Mouse (Mus musculus) heart, embryonic 16.5 days (tissue): ENCODE data around the gene Calcrl. TPM values are rescaled to one million over a fixed set of nuclear protein-coding genes. Genes with fewer than 3 reads are reported as not detected.

Source experiments
- ATAC-seq: fragments of 200-750 bp; cut with Nextera tagmentation; replicated peaks from 2 replicates; pipeline ENCODE4 v1.8.0; 2017; ENCODE audit warnings: moderate number of reproducible peaks; ENCODE audit not compliant: insufficient read depth, low FRiP score; ENCODE audit errors: extremely low read depth
- H3K27ac ChIP-seq: fragments of 300-500 bp; sonication (generic); 2 replicates; pipeline ENCODE4 v1.5.1; 2014; ENCODE audit warnings: mild to moderate bottlenecking, low read length, control low read depth, moderate library complexity
- H3K27me3 ChIP-seq: fragments of 300-500 bp; sonication (generic); 2 replicates; pipeline ENCODE4 v1.6.1; 2014; ENCODE audit warnings: low read length, mixed read lengths; ENCODE audit not compliant: control insufficient read depth, insufficient read depth
- H3K36me3 ChIP-seq: fragments of 300-500 bp; sonication (generic); 2 replicates; pipeline ENCODE4 v1.6.1; 2014; ENCODE audit not compliant: control insufficient read depth, insufficient read depth
- H3K4me1 ChIP-seq: fragments of 300-500 bp; sonication (generic); 2 replicates; pipeline ENCODE4 v1.6.1; 2014; ENCODE audit warnings: low read length, mixed read lengths; ENCODE audit not compliant: control insufficient read depth, insufficient read depth
- H3K4me2 ChIP-seq: fragments of 300-500 bp; sonication (generic); 2 replicates; pipeline ENCODE4 v1.6.1; 2014; ENCODE audit warnings: low read depth, mild to moderate bottlenecking, control low read depth, low read length
- H3K4me3 ChIP-seq: fragments of 300-500 bp; sonication (generic); 2 replicates; pipeline ENCODE4 v1.5.1; 2014; ENCODE audit warnings: mild to moderate bottlenecking, control low read depth, low read length
- H3K9ac ChIP-seq: fragments of 300-500 bp; sonication (generic); 2 replicates; pipeline ENCODE4 v1.6.1; 2014; ENCODE audit warnings: low read length, control low read depth
- H3K9me3 ChIP-seq: fragments of 300-500 bp; sonication (generic); replicated peaks from 2 replicates; pipeline ENCODE4 v1.6.1; 2016; ENCODE audit warnings: low read length; ENCODE audit not compliant: control insufficient read depth
- WGBS: fragments of 180-500 bp; shearing (Covaris S2); extraction: QIAGEN DNeasy Blood & Tissue Kit; methylation state at CpG from one replicate; pipeline ENCODE4 v1.1.7; 2014; 5-methylcytosine and 5-hydroxymethylcytosine counted together
- polyA plus RNA-seq: library from polyadenylated mRNA; unstranded; fragments of >200 nt; fragmentation: Nextera tagmentation; extraction: Ambion mirVana; gene quantifications from 2 replicates; pipeline ENCODE4 v1.2.1, GENCODE M21; 2015

The Calcrl gene
- polyA plus RNA-seq, 1 experiment from 2014 or later: 37.5 TPM

DNA sequence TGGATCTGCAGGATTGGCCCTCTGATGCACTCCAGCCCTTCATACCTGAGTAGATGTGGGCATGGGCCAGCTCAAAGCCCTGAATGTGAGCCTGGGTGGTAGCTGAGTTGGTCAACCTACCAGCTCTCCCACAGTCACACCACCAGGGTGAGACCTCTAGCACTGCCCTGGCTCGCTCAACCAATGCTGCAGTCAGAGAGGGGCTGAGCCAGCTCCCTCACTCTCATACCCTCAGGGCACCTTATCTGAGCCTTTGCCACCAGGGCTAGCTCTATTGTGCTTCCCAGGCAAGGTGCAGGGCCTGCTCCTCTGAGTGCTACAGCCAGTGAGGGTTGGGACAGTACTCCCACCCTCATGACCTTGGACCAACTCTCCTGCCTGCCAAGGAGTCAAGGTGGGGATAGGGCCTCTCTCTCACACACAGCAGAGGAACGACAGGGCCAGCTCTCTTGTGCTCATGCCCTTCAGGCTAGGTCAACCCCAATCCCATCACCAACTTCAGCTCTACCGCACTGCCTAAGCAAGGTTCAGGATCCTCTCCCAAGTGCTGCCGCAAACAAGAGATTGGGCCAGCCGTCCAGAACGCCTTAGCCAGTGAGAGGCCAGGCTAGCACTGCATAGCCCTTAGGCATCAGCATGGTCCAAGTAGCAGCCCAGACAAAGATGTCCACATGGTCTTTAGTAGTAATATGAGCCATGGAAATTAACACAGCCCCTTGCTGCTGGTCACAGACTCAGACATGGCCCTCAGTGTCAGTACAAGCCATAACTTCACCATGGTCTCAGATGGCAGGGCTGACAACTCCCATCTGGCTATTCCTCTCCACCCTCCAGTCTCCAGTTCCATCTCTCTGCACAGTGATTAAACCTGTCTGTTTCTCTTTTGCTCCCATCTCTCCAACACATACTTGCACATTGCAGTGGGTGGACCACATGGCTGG, 62.2 kb downstream of the Calcrl start:
- H3K27me3 ChIP-seq: no peaks in the 10 kb centered on the region
- no peak; the same call in 1 of the 2 replicates for ATAC-seq
- no peaks in the 10 kb centered on the region for H3K4me1 ChIP-seq
- no peaks in the 10 kb centered on the region for H3K9me3 ChIP-seq
- H3K4me2 ChIP-seq: no peak overlapping the region
- no peak overlapping the region for H3K4me3 ChIP-seq
- H3K36me3 ChIP-seq: no peaks in the 10 kb centered on the region
- H3K9ac ChIP-seq: no peak overlapping the region
- H3K27ac ChIP-seq: no peak overlapping the region
- 89% methylated on average over 6 of the region's 6 CpGs for WGBS

DNA sequence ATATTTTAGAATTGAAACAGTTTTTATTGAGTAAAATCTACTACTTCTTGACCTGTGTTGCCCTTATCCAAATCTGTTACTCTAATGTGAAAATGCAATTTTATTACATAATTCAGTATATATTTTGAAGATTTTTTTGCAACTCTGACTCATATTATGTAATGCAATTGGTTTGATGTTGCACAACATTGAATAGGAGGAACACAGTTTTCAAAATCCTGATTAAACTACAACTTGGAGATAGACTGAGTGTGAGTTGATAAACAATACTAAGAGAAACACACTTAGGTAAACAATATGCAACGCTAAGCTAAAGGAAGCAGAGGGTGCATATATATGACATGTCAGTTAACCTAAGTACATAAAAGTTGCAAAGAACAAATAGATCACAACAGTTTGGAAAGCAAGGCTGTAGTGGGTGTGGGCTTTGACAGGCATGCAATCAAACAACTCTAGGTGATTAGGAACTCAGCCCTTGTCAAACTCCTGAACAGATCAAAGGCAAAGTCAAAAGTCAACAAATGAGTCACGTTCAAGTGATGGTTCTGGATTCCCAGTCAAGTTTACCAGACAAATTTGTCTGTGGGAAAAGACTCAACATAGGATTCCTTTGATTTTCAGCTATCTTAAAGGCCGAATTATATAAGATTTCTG, 66.4 kb downstream of the Calcrl start:
- no peaks in the 10 kb centered on the region for H3K9me3 ChIP-seq
- no peaks in the 10 kb centered on the region for H3K4me1 ChIP-seq
- no peak overlapping the region for H3K27ac ChIP-seq
- H3K36me3 ChIP-seq: no peaks in the 10 kb centered on the region
- ATAC-seq: no peak
- no peak overlapping the region for H3K9ac ChIP-seq
- no peak overlapping the region for H3K4me3 ChIP-seq
- no peak overlapping the region for H3K4me2 ChIP-seq
- WGBS: 49% methylated on average over 3 of the region's 3 CpGs
- no peaks in the 10 kb centered on the region for H3K27me3 ChIP-seq

GRCm38 (mm10) chr2:84355281-84355680, 69.9 kb downstream of the Calcrl start:
- no peaks in the 10 kb centered on the region for H3K9me3 ChIP-seq
- H3K27ac ChIP-seq: no peak overlapping the region
- no peak overlapping the region for H3K4me2 ChIP-seq
- no peak for ATAC-seq
- WGBS: 65% methylated on average over 4 of the region's 4 CpGs
- no peak overlapping the region for H3K4me3 ChIP-seq
- no peak overlapping the region for H3K9ac ChIP-seq
- no peaks in the 10 kb centered on the region for H3K36me3 ChIP-seq
- no peaks in the 10 kb centered on the region for H3K4me1 ChIP-seq
- no peaks in the 10 kb centered on the region for H3K27me3 ChIP-seq

DNA sequence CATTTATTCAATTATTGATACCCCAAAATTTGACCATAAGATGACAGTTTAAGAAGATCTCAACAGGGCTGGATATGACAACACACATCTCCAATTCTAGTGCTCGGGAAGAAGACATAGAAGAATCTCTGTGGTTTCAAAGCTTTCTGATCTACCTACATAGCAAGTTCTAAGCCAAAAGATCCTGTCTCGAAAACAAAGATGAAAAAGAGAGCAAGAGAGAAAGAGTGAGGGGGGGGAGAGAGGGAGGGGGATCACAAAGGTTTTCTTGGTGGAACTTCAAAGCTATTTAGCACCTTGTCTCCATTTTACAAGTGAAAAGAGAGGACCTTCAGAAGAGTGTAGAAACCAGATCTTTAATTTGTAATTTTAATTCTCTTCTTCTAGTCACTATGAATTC, 77.8 kb downstream of the Calcrl start:
- H3K4me1 ChIP-seq: no peaks in the 10 kb centered on the region
- no peak overlapping the region for H3K4me2 ChIP-seq
- ATAC-seq: no peak
- H3K27me3 ChIP-seq: no peaks in the 10 kb centered on the region
- H3K9ac ChIP-seq: no peak overlapping the region
- 0 out of 2 replicates have a peak, but pooled peaks cover 4% of the 10 kb centered on the region for H3K36me3 ChIP-seq
- H3K27ac ChIP-seq: no peak overlapping the region
- H3K4me3 ChIP-seq: no peak overlapping the region
- WGBS: 68% methylated on average over 2 of the region's 2 CpGs
- no peaks in the 10 kb centered on the region for H3K9me3 ChIP-seq

DNA sequence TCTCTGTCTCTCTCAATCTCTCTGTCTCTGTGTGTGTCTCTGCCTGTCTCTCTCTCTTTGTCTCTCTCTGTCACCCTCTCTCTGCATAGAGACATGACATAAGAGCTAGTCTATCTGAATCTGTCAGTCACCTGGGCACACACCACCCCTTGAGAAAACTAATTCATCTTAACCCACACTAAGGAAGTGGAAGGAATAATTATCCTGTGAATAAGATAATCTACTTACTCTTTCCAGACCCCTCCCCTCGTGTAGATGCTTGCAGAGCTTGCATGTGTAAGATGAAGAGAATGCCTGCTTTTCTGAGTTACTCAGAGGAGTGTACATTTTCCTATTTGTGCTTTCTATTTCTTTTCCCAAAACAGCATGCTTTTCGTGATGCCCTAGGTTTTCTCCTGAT, 81.5 kb downstream of the Calcrl start:
- Histone ChIP-seq H3K27me3 (no peaks in the 10 kb centered on the region), H3K4me1 (no peaks in the 10 kb centered on the region), H3K9me3 (no peaks in the 10 kb centered on the region), H3K36me3 (peaks cover 4% of the 10 kb centered on the region; the same call in 1 of the 2 replicates), H3K4me3 (no peak overlapping the region), H3K9ac (no peak overlapping the region), H3K27ac (no peak overlapping the region), H3K4me2 (no peak overlapping the region)
- no peak for ATAC-seq
- WGBS: 52% methylated on average over 2 of the region's 2 CpGs

- WGBS: 78% methylated on average over 1 of the region's 1 CpGs
- no peaks in the 10 kb centered on the region for H3K4me1 ChIP-seq
- H3K9me3 ChIP-seq: no peaks in the 10 kb centered on the region
- no peak overlapping the region for H3K4me2 ChIP-seq
- H3K27ac ChIP-seq: no peak overlapping the region
- no peak overlapping the region for H3K9ac ChIP-seq
- no peak overlapping the region for H3K4me3 ChIP-seq
- H3K36me3 ChIP-seq: no peaks in the 10 kb centered on the region; the same call in 1 of the 2 replicates
- no peaks in the 10 kb centered on the region for H3K27me3 ChIP-seq
- no peak for ATAC-seq
These were observed 87.3 kb downstream of the Calcrl start for GRCm38 (mm10) chr2:84337774-84338450.

DNA sequence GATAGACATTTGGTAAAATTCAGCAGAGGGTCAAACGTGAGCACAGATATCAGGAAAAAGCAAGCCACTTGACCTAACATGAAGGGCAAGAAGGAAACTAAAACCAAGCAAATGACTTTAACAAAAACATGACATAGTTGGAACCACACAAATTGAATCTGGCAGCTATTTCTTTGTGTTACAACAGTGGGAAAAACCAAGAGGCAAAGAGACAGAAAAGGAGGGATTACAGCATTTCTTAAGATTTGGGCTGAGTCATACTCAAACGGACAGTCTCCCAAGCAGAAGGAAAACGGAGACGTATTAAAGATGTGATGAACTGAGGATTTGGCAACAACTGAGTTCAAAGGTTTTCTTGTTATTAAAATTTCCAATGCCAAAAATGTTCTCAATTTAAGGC, 88.9 kb downstream of the Calcrl start:
- Histone ChIP-seq H3K27ac (no peak overlapping the region), H3K27me3 (no peaks in the 10 kb centered on the region), H3K9me3 (no peaks in the 10 kb centered on the region), H3K9ac (no peak overlapping the region), H3K36me3 (no peaks in the 10 kb centered on the region; the same call in 1 of the 2 replicates), H3K4me2 (no peak overlapping the region), H3K4me1 (no peaks in the 10 kb centered on the region), H3K4me3 (no peak overlapping the region)
- 66% methylated on average over 4 of the region's 4 CpGs for WGBS
- ATAC-seq: no peak

DNA sequence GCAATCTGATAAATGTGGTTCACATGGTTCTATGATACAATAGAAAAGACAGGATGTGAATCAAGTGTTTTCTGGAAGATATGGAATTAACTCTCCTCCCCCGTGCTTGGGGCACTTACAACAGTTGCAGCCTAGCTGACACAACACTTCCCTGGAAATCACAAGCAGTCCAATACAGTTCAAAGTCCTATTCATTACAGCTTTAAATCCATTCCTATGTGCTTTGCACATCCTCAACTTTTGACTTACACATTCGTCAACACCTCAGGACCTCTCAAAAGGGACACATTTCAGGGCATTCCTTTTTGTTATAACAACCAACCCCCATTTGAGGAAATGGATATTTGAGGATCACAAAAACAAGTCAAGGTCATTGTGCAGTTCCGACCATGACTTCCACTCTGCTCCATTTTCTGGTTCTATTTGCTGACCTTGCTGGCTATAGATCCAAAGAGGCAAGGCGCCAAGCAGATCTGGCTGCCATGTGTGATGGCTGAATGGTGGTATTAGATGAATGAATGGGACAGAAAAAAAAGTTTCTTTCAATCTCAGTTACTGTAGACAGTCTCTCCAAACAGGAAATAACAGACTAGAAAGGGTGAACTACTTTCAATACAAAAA, 108.9 kb downstream of the Calcrl start:
- no peaks in the 10 kb centered on the region for H3K27me3 ChIP-seq
- no peak overlapping the region for H3K4me3 ChIP-seq
- ATAC-seq: no peak
- no peak overlapping the region for H3K4me2 ChIP-seq
- no peak overlapping the region for H3K9ac ChIP-seq
- no peaks in the 10 kb centered on the region for H3K36me3 ChIP-seq
- H3K9me3 ChIP-seq: no peaks in the 10 kb centered on the region
- no peaks in the 10 kb centered on the region for H3K4me1 ChIP-seq
- 63% methylated on average over 4 of the region's 4 CpGs for WGBS
- no peak overlapping the region for H3K27ac ChIP-seq
